9 mouse cellular contexts compared by ENCODE assay signal in genomic region chr7:43563300-43563699, GRCm38 (mm10). TPM values are rescaled to one million over a fixed set of nuclear protein-coding genes. Genes with fewer than 3 reads are reported as not detected.
DNase-seq lines count a peak whose midpoint lies in the region; ATAC-seq and TF ChIP-seq lines count a peak whose summit lies in the region.
"Had no signal": no experiment of that assay in that cellular context is flagged by ENCODE, and none has a peak within 500 bp of the region (broad histone marks: within the 10 kb centered on the region; RNA-seq: fewer than 3 reads in every experiment).

No protein-coding gene starts in this region.

- peak overlapping the region; percentile 64 for H3K9ac ChIP-seq in forebrain, embryonic 15.5 days (replicated peaks)
- H3K9ac ChIP-seq in limb, embryonic 15.5 days, result 0 out of 2 replicates have a peak overlapping the region, but pooled peaks have one; percentile 10

- 28% methylated on average over 6 of the region's 6 CpGs for WGBS in lung, adult 2 months
- WGBS in forebrain, embryonic 15.5 days, result 46% methylated on average over 6 of the region's 6 CpGs
- WGBS in limb, embryonic 15.5 days, result 53% methylated on average over 6 of the region's 6 CpGs
- WGBS in small intestine, adult 2 months, result 23% methylated on average over 6 of the region's 6 CpGs

- H3K27me3 ChIP-seq in forebrain, embryonic 15.5 days, result no peaks in the 10 kb centered on the region
- H3K27me3 ChIP-seq in limb, embryonic 15.5 days, result no peaks in the 10 kb centered on the region
- no peaks in the 10 kb centered on the region for H3K27me3 ChIP-seq in small intestine, adult 2 months (ENCODE audit: control insufficient read depth, insufficient read depth, low read length)

- TF ChIP-seq CTCF in lung, adult 2 months (IDR thresholded peaks at IDR 0.05; ENCODE audit: insufficient read depth, low read length), result no peak
- TF ChIP-seq CTCF in small intestine, adult 2 months (IDR thresholded peaks at IDR 0.05; ENCODE audit: extremely low read depth, insufficient read length, insufficient replicate concordance, low read depth, low read length), result no peak

- no peaks in the 10 kb centered on the region for H3K9me3 ChIP-seq in forebrain, embryonic 15.5 days
- H3K9me3 ChIP-seq in limb, embryonic 15.5 days, result no peaks in the 10 kb centered on the region

- peak overlapping the region; percentile 69 for H3K4me2 ChIP-seq in forebrain, embryonic 15.5 days (replicated peaks)
- H3K4me2 ChIP-seq in limb, embryonic 15.5 days, result peak overlapping the region; percentile 81

- DNase-seq in lung, adult 2 months, result no peak
- DNase-seq in lung, postnatal 10 days, result no peak
- no peak for DNase-seq in left cerebral cortex, postnatal 10 days (ENCODE audit: extremely low spot score in 1 of 2, low spot score in 2 of 2)
- no peak for DNase-seq in adrenal gland, adult 8-10 months
- DNase-seq in frontal cortex, adult 2 months (ENCODE audit: extremely low spot score in 1 of 2, low spot score in 1 of 2), result no peak
- DNase-seq: gastrocnemius, postnatal 14 days had no signal

- ATAC-seq in forebrain, embryonic 15.5 days (replicated peaks), result no peak
- ATAC-seq in limb, embryonic 15.5 days (ENCODE audit: insufficient number of reproducible peaks, low FRiP score, low TSS enrichment, low read depth), result no peak

- H3K36me3 ChIP-seq in forebrain, embryonic 15.5 days, result peaks cover 35% of the 10 kb centered on the region
- peaks cover 27% of the 10 kb centered on the region for H3K36me3 ChIP-seq in limb, embryonic 15.5 days
- peaks cover 4% of the 10 kb centered on the region; the same call in 1 of the 2 replicates for H3K36me3 ChIP-seq in small intestine, adult 2 months (ENCODE audit: control insufficient read depth, insufficient read depth, low read length)

- no peak overlapping the region for H3K27ac ChIP-seq in forebrain, embryonic 15.5 days (replicated peaks)
- H3K27ac ChIP-seq in limb, embryonic 15.5 days, result no peak overlapping the region
- no peak overlapping the region for H3K27ac ChIP-seq in small intestine, adult 2 months (ENCODE audit: insufficient read depth, low read depth, low read length)

- peaks cover 6% of the 10 kb centered on the region for H3K4me1 ChIP-seq in lung, adult 2 months (ENCODE audit: control insufficient read depth, insufficient read depth, low read length)
- peaks cover 21% of the 10 kb centered on the region for H3K4me1 ChIP-seq in forebrain, embryonic 15.5 days
- H3K4me1 ChIP-seq in limb, embryonic 15.5 days, result peaks cover 13% of the 10 kb centered on the region
- peaks cover 7% of the 10 kb centered on the region; the same call in 1 of the 2 replicates for H3K4me1 ChIP-seq in small intestine, adult 2 months (ENCODE audit: control insufficient read depth, insufficient read depth, insufficient read length, low read length)

- peak overlapping the region; percentile 35 for H3K4me3 ChIP-seq in lung, adult 2 months (replicated peaks; ENCODE audit: extremely low read depth, low read depth, low read length)
- H3K4me3 ChIP-seq in forebrain, embryonic 15.5 days, result peak overlapping the region; percentile 54
- peak overlapping the region; percentile 71 for H3K4me3 ChIP-seq in limb, embryonic 15.5 days
- H3K4me3 ChIP-seq in small intestine, adult 2 months (ENCODE audit: low read depth, low read length), result peak overlapping the region; percentile 25

- intact Hi-C loops in left cerebral cortex, postnatal 10 days (cut with DNase I), result no loop called here

- no peak for TF ChIP-seq POLR2A in lung, adult 2 months (IDR thresholded peaks at IDR 0.05; ENCODE audit: borderline replicate concordance, extremely low read depth, low read depth, low read length)
- no peak for TF ChIP-seq POLR2A in small intestine, adult 2 months (IDR thresholded peaks at IDR 0.05; ENCODE audit: low read depth, low read length)

RNA-seq across cellular contexts. Expression of gene Zfp658, which starts 1.2 kb away (rescaled TPM):
- polyA plus RNA-seq in lung, adult 2 months (2012; rRNA removed), result 1.6 and 1.8 TPM in 2 replicates
- 11.3 and 11.5 TPM in 2 replicates for polyA plus RNA-seq in forebrain, embryonic 15.5 days (2015; fragmentation: Nextera tagmentation; extraction: Ambion mirVana)
- polyA plus RNA-seq in limb, embryonic 15.5 days (2015; fragmentation: Nextera tagmentation; extraction: Ambion mirVana), result 3.6 and 4.3 TPM in 2 replicates
- polyA plus RNA-seq in small intestine, adult 2 months (2012; rRNA removed), result 0.28 and 0.36 TPM in 2 replicates
- total RNA-seq in left cerebral cortex, postnatal 10 days (2021), result 1 to 10 TPM; 5.1 to 5.8 TPM
- 1 to 10 TPM; 2.8 to 4.1 (median 3.5) TPM for total RNA-seq in adrenal gland, adult 8-10 months (2022)
- 9.3 and 9.5 TPM in 2 replicates for polyA plus RNA-seq in frontal cortex, adult 2 months (2012; rRNA removed)

RNA-seq across cellular contexts. Expression of gene Zfp719, which starts 16.1 kb away (rescaled TPM):
- polyA plus RNA-seq in lung, adult 2 months (2012; rRNA removed), result 2.0 and 2.5 TPM in 2 replicates
- 15.8 and 17.9 TPM in 2 replicates for polyA plus RNA-seq in forebrain, embryonic 15.5 days (2015; fragmentation: Nextera tagmentation; extraction: Ambion mirVana)
- 14.2 and 14.5 TPM in 2 replicates for polyA plus RNA-seq in limb, embryonic 15.5 days (2015; fragmentation: Nextera tagmentation; extraction: Ambion mirVana)
- 0.63 and 0.91 TPM in 2 replicates for polyA plus RNA-seq in small intestine, adult 2 months (2012; rRNA removed)
- total RNA-seq in left cerebral cortex, postnatal 10 days (2021), result 10 to 100 TPM; 17.1 to 26.4 TPM
- 10 to 100 TPM; 17.8 to 22.1 (median 19.4) TPM for total RNA-seq in adrenal gland, adult 8-10 months (2022)
- polyA plus RNA-seq in frontal cortex, adult 2 months (2012; rRNA removed), result 8.3 and 9.3 TPM in 2 replicates

RNA-seq across cellular contexts. Expression of gene Cd33, which starts 19.1 kb away (rescaled TPM):
- polyA plus RNA-seq in lung, adult 2 months (2012; rRNA removed), result 11.6 and 15.3 TPM in 2 replicates
- 0.88 and 1.0 TPM in 2 replicates for polyA plus RNA-seq in forebrain, embryonic 15.5 days (2015; fragmentation: Nextera tagmentation; extraction: Ambion mirVana)
- 1.4 and 2.2 TPM in 2 replicates for polyA plus RNA-seq in limb, embryonic 15.5 days (2015; fragmentation: Nextera tagmentation; extraction: Ambion mirVana)
- 3.0 and 4.7 TPM in 2 replicates for polyA plus RNA-seq in small intestine, adult 2 months (2012; rRNA removed)
- 1 to 10 TPM; 6.3 to 6.7 TPM for total RNA-seq in left cerebral cortex, postnatal 10 days (2021)
- total RNA-seq in adrenal gland, adult 8-10 months (2022), result 1 to 10 TPM; 4.0 to 7.3 (median 5.9) TPM
- 6.9 and 8.9 TPM in 2 replicates for polyA plus RNA-seq in frontal cortex, adult 2 months (2012; rRNA removed)

RNA-seq across cellular contexts. Expression of gene Zfp819, which starts 43.7 kb away (rescaled TPM):
- 0.09 TPM in 1 of 2 replicates, not detected in the other for polyA plus RNA-seq in lung, adult 2 months (2012; rRNA removed)
- polyA plus RNA-seq in forebrain, embryonic 15.5 days (2015; fragmentation: Nextera tagmentation; extraction: Ambion mirVana), result 0.25 and 0.27 TPM in 2 replicates
- polyA plus RNA-seq in limb, embryonic 15.5 days (2015; fragmentation: Nextera tagmentation; extraction: Ambion mirVana), result 0.19 TPM in 1 of 2 replicates, not detected in the other
- polyA plus RNA-seq in small intestine, adult 2 months (2012; rRNA removed), result 0.05 TPM in 1 of 2 replicates, not detected in the other
- not detected for total RNA-seq in left cerebral cortex, postnatal 10 days (2021)
- total RNA-seq in adrenal gland, adult 8-10 months (2022), result not detected
- polyA plus RNA-seq in frontal cortex, adult 2 months (2012; rRNA removed), result 0.11 and 0.16 TPM in 2 replicates
- total RNA-seq: gastrocnemius, postnatal 14 days had no signal

RNA-seq across cellular contexts. Expression of gene 4931406B18Rik, which starts 57.6 kb away (rescaled TPM):
- not detected in 2 replicates for polyA plus RNA-seq in lung, adult 2 months (2012; rRNA removed)
- polyA plus RNA-seq in forebrain, embryonic 15.5 days (2015; fragmentation: Nextera tagmentation; extraction: Ambion mirVana), result not detected in 2 replicates
- not detected in 2 replicates for polyA plus RNA-seq in limb, embryonic 15.5 days (2015; fragmentation: Nextera tagmentation; extraction: Ambion mirVana)
- polyA plus RNA-seq in small intestine, adult 2 months (2012; rRNA removed), result not detected in 2 replicates
- not detected for total RNA-seq in left cerebral cortex, postnatal 10 days (2021)
- total RNA-seq in adrenal gland, adult 8-10 months (2022), result not detected
- 0.04 TPM in 1 of 2 replicates, not detected in the other for polyA plus RNA-seq in frontal cortex, adult 2 months (2012; rRNA removed)
- total RNA-seq: gastrocnemius, postnatal 14 days had no signal
